Mouse (Mus musculus): Measurements from ENCODE around the gene Abi3bp. TPM values are rescaled to one million over a fixed set of nuclear protein-coding genes. Genes with fewer than 3 reads are reported as not detected.

The Abi3bp gene
- total RNA-seq, 1 experiment, result 0.22 TPM

DNA sequence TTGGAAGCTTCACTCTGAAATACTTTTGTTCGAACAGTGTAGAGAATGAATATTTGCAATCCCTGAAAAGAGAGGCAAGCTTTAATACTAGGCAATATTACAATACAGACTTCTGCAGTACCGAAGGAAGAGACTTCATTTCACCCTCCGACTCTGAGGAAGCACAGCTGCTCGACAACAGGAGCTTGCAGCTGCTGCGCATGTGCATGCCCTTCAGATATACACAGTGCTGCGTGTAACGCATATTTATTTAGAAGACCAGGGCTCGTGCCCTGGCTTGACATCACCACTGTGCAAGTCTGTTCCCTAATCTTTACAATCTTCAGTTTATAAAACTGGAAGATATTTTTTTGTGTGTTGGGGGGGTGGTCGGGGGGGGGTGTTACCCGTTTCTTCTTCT lies 247.2 kb downstream of the Abi3bp start:
- Histone ChIP-seq H3K27ac (ENCODE audit: insufficient read depth, low read depth, low read length, poor library complexity, severe bottlenecking) (no peak overlapping the region), H3K4me3 (ENCODE audit: insufficient read depth in 1 of 2, low read depth in 1 of 2, low read length in 2 of 2, poor library complexity in 1 of 2, severe bottlenecking in 1 of 2) (no peak overlapping the region), H3K36me3 (ENCODE audit: control insufficient read depth, insufficient read depth, low read length, poor library complexity, severe bottlenecking) (no peaks in the 10 kb centered on the region), H3K4me1 (ENCODE audit: control insufficient read depth in 2 of 2, insufficient read depth in 2 of 2, low read length in 2 of 2, poor library complexity in 1 of 2) (no peaks in the 10 kb centered on the region), H3K9ac (ENCODE audit: insufficient read depth, low read depth, low read length, poor library complexity, severe bottlenecking) (no peak overlapping the region), H3K9me3 (ENCODE audit: control insufficient read depth, insufficient read depth, low read depth, low read length) (no peaks in the 10 kb centered on the region)
- no peak for DNase-seq (ENCODE audit: low read depth, low spot score)
- in situ Hi-C loops (cut with MboI; ENCODE audit: low sequenced_read_pairs in 2 of 2, unreplicated experiment in 2 of 2), result no loop called here
- TF ChIP-seq ZNF384 (IDR thresholded peaks at IDR 0.05; ENCODE audit: low read depth, low read length) (no peak), ZC3H11A (IDR thresholded peaks at IDR 0.05; ENCODE audit: borderline replicate concordance, low read depth, low read length) (no peak), CHD2 (IDR thresholded peaks at IDR 0.05; ENCODE audit: low read depth, low read length) (no peak), MAFK (IDR thresholded peaks at IDR 0.05; ENCODE audit: insufficient read depth, low read depth, low read length) (no peak), HCFC1 (IDR thresholded peaks at IDR 0.05; ENCODE audit: borderline replicate concordance, insufficient read depth, low read length) (no peak)

DNA sequence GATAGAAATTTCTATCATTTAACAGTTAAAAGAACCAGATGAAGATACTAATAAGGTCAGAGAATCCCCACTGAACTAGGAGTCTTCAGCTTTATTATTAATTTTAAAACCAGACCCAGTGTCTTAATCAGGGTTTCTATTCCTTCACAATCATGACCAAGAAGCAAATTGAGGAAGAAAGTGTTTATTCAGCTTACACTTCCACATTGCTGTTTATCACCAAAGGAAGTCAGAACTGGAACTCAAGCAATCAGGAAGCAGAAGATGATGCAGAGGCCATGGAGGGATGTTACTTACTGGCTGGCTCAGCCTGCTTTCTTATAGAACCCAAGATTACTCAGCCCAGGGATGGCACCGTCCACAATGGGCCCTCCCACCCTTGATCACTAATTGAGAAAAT lies 251.4 kb downstream of the Abi3bp start:
- Histone ChIP-seq H3K4me3 (ENCODE audit: insufficient read depth in 1 of 2, low read depth in 1 of 2, low read length in 2 of 2, poor library complexity in 1 of 2, severe bottlenecking in 1 of 2) (no peak overlapping the region), H3K9me3 (ENCODE audit: control insufficient read depth, insufficient read depth, low read depth, low read length) (no peaks in the 10 kb centered on the region), H3K36me3 (ENCODE audit: control insufficient read depth, insufficient read depth, low read length, poor library complexity, severe bottlenecking) (no peaks in the 10 kb centered on the region), H3K9ac (ENCODE audit: insufficient read depth, low read depth, low read length, poor library complexity, severe bottlenecking) (no peak overlapping the region), H3K27ac (ENCODE audit: insufficient read depth, low read depth, low read length, poor library complexity, severe bottlenecking) (no peak overlapping the region), H3K4me1 (ENCODE audit: control insufficient read depth in 2 of 2, insufficient read depth in 2 of 2, low read length in 2 of 2, poor library complexity in 1 of 2) (no peaks in the 10 kb centered on the region)
- in situ Hi-C loops (cut with MboI; ENCODE audit: low sequenced_read_pairs in 2 of 2, unreplicated experiment in 2 of 2), result no loop called here
- no peak for TF ChIP-seq MAFK (IDR thresholded peaks at IDR 0.05; ENCODE audit: insufficient read depth, low read depth, low read length)
- no peak for TF ChIP-seq ZNF384 (IDR thresholded peaks at IDR 0.05; ENCODE audit: low read depth, low read length)
- no peak for TF ChIP-seq CHD2 (IDR thresholded peaks at IDR 0.05; ENCODE audit: low read depth, low read length)
- TF ChIP-seq HCFC1 (IDR thresholded peaks at IDR 0.05; ENCODE audit: borderline replicate concordance, insufficient read depth, low read length), result no peak
- no peak for TF ChIP-seq ZC3H11A (IDR thresholded peaks at IDR 0.05; ENCODE audit: borderline replicate concordance, low read depth, low read length)
- DNase-seq (ENCODE audit: low read depth, low spot score), result no peak

Other genes with a start within 250 kb of the Abi3bp start
- gene Tfg, start 239.6 kb downstream of the Abi3bp start, total RNA-seq (2012; rRNA removed), result 21.2 and 39.1 TPM in 2 replicates